Mouse (Mus musculus) kidney, embryonic 15.5 days (tissue): Measurements from ENCODE around the gene Cdc7. TPM values are rescaled to one million over a fixed set of nuclear protein-coding genes. Genes with fewer than 3 reads are reported as not detected.
A peak's percentile ranks its signal among the peaks of the same experiment; 100 is the strongest.
"Not testable (repeated sequence)": the region's sequence is repeated elsewhere in the genome, so short reads cannot be mapped to it uniquely, and the experiment has no call there.

Source experiments
- ATAC-seq: fragments of 200-750 bp; cut with Nextera tagmentation; replicated peaks from 2 replicates; pipeline ENCODE4 v1.8.0; 2017; ENCODE audit warnings: moderate TSS enrichment; ENCODE audit not compliant: low FRiP score
- H3K27ac ChIP-seq: fragments of 300-500 bp; sonication (generic); 2 replicates; pipeline ENCODE4 v1.5.1; 2015; ENCODE audit warnings: mild to moderate bottlenecking, inconsistent platforms
- H3K27me3 ChIP-seq: fragments of 300-500 bp; sonication (generic); 2 replicates; pipeline ENCODE4 v1.6.1; 2015; ENCODE audit warnings: inconsistent platforms
- H3K36me3 ChIP-seq: fragments of 300-500 bp; sonication (generic); 2 replicates; pipeline ENCODE4 v1.6.1; 2015; ENCODE audit warnings: inconsistent platforms
- H3K4me1 ChIP-seq: fragments of 300-500 bp; sonication (generic); 2 replicates; pipeline ENCODE4 v1.6.1; 2015; ENCODE audit warnings: inconsistent platforms
- H3K4me2 ChIP-seq: fragments of 300-500 bp; sonication (generic); 2 replicates; pipeline ENCODE4 v1.6.1; 2015; ENCODE audit warnings: moderate library complexity, mild to moderate bottlenecking, inconsistent platforms
- H3K4me3 ChIP-seq: fragments of 300-500 bp; sonication (generic); replicated peaks from 2 replicates; pipeline ENCODE4 v1.5.1; 2015; ENCODE audit warnings: mild to moderate bottlenecking, inconsistent platforms
- H3K9ac ChIP-seq: fragments of 300-500 bp; sonication (generic); 2 replicates; pipeline ENCODE4 v1.6.1; 2015; ENCODE audit warnings: mild to moderate bottlenecking, inconsistent platforms
- H3K9me3 ChIP-seq: fragments of 300-500 bp; sonication (generic); replicated peaks from 2 replicates; pipeline ENCODE4 v1.6.1; 2016; ENCODE audit warnings: inconsistent platforms
- WGBS: fragments of 180-500 bp; shearing (Covaris S2); methylation state at CpG from one replicate; pipeline ENCODE4 v1.1.7; 2015; ENCODE audit warnings: mixed read lengths; 5-methylcytosine and 5-hydroxymethylcytosine counted together
- polyA plus RNA-seq: library from polyadenylated mRNA; unstranded; fragments of >200 nt; fragmentation: Nextera tagmentation; extraction: Ambion mirVana; gene quantifications from 2 replicates; pipeline ENCODE4 v1.2.1, GENCODE M21; 2015

The Cdc7 gene
- polyA plus RNA-seq, 1 experiment from 2014 or later = 41.7 TPM

DNA sequence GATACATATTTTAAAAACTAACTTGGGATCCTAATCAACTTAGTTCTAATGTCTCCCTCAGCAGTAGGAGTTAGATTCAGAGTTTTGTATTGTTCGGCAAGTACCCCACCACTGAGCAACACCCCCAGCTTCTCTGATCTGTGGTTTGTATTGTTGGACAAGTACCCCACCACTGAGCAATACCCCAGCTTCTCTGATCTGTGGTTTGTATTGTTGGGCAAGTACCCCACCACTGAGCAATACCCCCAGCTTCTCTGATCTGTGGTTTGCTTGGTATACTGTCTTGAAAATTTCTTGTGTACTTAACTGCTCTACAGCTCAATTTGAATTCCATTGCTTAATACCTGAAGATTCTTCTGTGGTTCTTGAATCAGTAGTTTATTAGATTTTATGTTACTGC lies 3.5 kb downstream of the Cdc7 start:
- Histone ChIP-seq H3K4me2 (no peak overlapping the region), H3K9ac (no peak overlapping the region), H3K4me1 (peaks cover 12% of the 10 kb centered on the region), H3K27ac (no peak overlapping the region), H3K4me3 (no peak overlapping the region), H3K36me3 (peaks cover 48% of the 10 kb centered on the region), H3K9me3 (no peaks in the 10 kb centered on the region), H3K27me3 (no peaks in the 10 kb centered on the region)
- no peak for ATAC-seq
- 96% methylated on average over 1 of the region's 1 CpGs for WGBS

DNA sequence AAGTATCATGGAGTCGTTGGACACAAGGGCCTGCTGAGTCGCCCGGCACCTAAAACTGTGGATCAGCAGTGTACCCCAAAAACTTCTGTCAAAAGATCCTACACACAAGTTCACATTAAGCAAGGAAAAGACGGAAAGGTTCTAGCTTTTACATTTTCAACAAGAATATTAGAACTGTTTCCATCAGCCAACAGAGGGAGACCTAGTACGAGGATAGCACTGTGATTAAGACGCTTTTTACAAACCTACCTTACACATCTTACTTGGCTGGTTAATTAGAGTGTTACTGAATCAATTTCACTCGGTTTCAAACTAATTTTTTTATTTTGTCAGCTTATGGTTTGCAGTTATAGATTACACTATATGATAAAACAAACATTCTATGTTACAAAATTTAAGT lies 9.8 kb downstream of the Cdc7 start:
- H3K27me3 ChIP-seq = no peaks in the 10 kb centered on the region
- no peak for ATAC-seq
- no peak overlapping the region for H3K4me3 ChIP-seq
- H3K9ac ChIP-seq = no peak overlapping the region
- no peaks in the 10 kb centered on the region for H3K9me3 ChIP-seq
- no peaks in the 10 kb centered on the region for H3K4me1 ChIP-seq
- WGBS = 89% methylated on average over 7 of the region's 7 CpGs
- H3K36me3 ChIP-seq = peaks cover 91% of the 10 kb centered on the region
- H3K27ac ChIP-seq = no peak overlapping the region
- no peak overlapping the region for H3K4me2 ChIP-seq

- peaks cover 91% of the 10 kb centered on the region for H3K36me3 ChIP-seq
- 85% methylated on average over 7 of the region's 7 CpGs for WGBS
- no peak for ATAC-seq
- no peak overlapping the region for H3K9ac ChIP-seq
- no peaks in the 10 kb centered on the region for H3K9me3 ChIP-seq
- H3K4me3 ChIP-seq = no peak overlapping the region
- no peak overlapping the region for H3K4me2 ChIP-seq
- H3K27ac ChIP-seq = no peak overlapping the region
- H3K27me3 ChIP-seq = no peaks in the 10 kb centered on the region
- H3K4me1 ChIP-seq = no peaks in the 10 kb centered on the region
Measured at GRCm38 (mm10) chr5:106979156-106979555, 15.0 kb downstream of the Cdc7 start.

GRCm38 (mm10) chr5:106982298-106982952 lies 18.3 kb downstream of the Cdc7 start:
- H3K27ac ChIP-seq = no peak overlapping the region
- H3K36me3 ChIP-seq = peaks cover 76% of the 10 kb centered on the region
- 70% methylated on average over 7 of the region's 7 CpGs for WGBS
- no peak overlapping the region for H3K4me3 ChIP-seq
- H3K4me1 ChIP-seq = no peaks in the 10 kb centered on the region
- ATAC-seq = no peak
- H3K9ac ChIP-seq = no peak overlapping the region
- H3K4me2 ChIP-seq = no peak overlapping the region
- no peaks in the 10 kb centered on the region for H3K27me3 ChIP-seq
- H3K9me3 ChIP-seq = no peaks in the 10 kb centered on the region

DNA sequence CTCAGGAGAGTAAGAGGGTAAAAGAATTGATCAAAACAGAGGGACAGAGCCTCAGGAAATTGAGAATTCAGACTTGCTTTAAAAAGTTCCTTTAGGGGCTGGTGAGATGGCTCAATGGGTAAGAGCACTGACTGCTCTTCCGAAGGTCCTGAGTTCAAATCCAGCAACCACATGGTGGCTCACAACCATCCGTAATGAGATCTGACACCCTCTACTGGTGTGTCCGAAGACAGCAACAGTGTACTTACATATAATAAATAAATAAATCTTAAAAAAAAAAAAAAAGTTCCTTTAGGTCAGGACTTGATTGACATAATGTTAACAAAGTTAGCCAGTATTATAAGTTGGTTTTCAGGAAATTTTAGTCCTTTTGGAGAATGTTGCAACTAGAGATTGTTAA lies 20.8 kb downstream of the Cdc7 start:
- ATAC-seq = not testable (repeated sequence)
- 88% methylated on average over 3 of the region's 3 CpGs for WGBS

DNA sequence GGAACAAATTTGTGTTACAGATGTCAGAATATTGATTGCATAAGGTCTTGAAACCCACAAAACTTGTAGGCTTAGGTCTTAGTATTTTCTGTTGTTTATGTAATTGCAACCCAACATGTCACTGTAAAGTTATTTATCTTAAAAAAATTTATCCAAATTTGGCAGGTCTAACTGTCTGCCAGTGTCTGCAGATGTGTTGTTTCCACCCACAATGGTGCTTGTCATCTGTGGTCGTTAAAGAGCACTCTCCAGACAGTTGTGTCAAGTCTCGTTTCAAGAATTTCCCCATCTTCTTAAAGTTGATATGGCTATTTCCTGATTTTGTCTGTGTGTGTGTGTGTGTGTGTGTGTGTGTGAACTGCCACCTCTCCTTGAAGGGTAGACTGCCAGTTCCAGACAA lies 21.5 kb downstream of the Cdc7 start:
- no peaks in the 10 kb centered on the region for H3K27me3 ChIP-seq
- H3K27ac ChIP-seq = no peak overlapping the region
- no peak for ATAC-seq
- H3K9ac ChIP-seq = no peak overlapping the region
- peaks cover 48% of the 10 kb centered on the region for H3K36me3 ChIP-seq
- no peak overlapping the region for H3K4me3 ChIP-seq
- H3K9me3 ChIP-seq = no peaks in the 10 kb centered on the region
- WGBS = 54% methylated on average over 2 of the region's 2 CpGs
- no peak overlapping the region for H3K4me2 ChIP-seq
- peaks cover 15% of the 10 kb centered on the region for H3K4me1 ChIP-seq

More for the DNA sequence above, 20.8 kb downstream of the Cdc7 start:
- not testable (repeated sequence) for H3K4me3 ChIP-seq, H3K4me2 ChIP-seq, H3K27ac ChIP-seq, H3K9me3 ChIP-seq, H3K9ac ChIP-seq, H3K4me1 ChIP-seq, H3K27me3 ChIP-seq
- H3K36me3 ChIP-seq = peaks cover 53% of the 10 kb centered on the region

GRCm38 (mm10) chr5:106989181-106989580 lies 25.1 kb downstream of the Cdc7 start:
- WGBS = 24% methylated on average over 8 of the region's 8 CpGs
- no peaks in the 10 kb centered on the region for H3K9me3 ChIP-seq
- no peak overlapping the region for H3K4me3 ChIP-seq
- H3K36me3 ChIP-seq = peaks cover 17% of the 10 kb centered on the region; the same call in 1 of the 2 replicates
- H3K9ac ChIP-seq = no peak overlapping the region
- H3K27me3 ChIP-seq = no peaks in the 10 kb centered on the region
- peaks cover 25% of the 10 kb centered on the region for H3K4me1 ChIP-seq
- H3K27ac ChIP-seq = peak overlapping the region; percentile 76
- H3K4me2 ChIP-seq = no peak overlapping the region
- peak; percentile 65 for ATAC-seq

DNA sequence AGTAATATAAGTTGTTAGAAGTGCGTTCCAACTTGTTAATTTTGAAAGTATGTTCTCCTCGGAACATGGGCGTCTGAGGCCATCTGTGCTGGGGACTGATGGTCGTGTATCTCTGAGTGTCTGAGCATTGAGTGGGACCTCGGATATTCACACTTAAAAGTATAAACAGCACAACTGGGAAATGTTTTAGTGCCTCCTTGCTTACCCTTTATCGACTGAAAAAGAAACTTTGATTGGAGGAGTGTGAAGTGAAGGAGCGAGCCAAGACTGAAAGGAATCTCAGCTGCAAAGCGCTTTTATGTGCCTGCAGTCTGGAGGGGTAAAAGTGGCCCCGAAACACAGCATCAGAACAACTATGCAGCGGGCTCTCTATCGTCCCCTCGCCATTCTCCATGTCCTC lies 25.7 kb downstream of the Cdc7 start:
- no peaks in the 10 kb centered on the region for H3K9me3 ChIP-seq
- peaks cover 11% of the 10 kb centered on the region; the same call in 1 of the 2 replicates for H3K36me3 ChIP-seq
- H3K9ac ChIP-seq = no peak overlapping the region
- ATAC-seq = no peak
- peak overlapping the region; percentile 60 for H3K27ac ChIP-seq
- WGBS = 50% methylated on average over 12 of the region's 12 CpGs
- peaks cover 25% of the 10 kb centered on the region for H3K4me1 ChIP-seq
- H3K4me3 ChIP-seq = no peak overlapping the region
- H3K4me2 ChIP-seq = no peak overlapping the region
- H3K27me3 ChIP-seq = no peaks in the 10 kb centered on the region

DNA sequence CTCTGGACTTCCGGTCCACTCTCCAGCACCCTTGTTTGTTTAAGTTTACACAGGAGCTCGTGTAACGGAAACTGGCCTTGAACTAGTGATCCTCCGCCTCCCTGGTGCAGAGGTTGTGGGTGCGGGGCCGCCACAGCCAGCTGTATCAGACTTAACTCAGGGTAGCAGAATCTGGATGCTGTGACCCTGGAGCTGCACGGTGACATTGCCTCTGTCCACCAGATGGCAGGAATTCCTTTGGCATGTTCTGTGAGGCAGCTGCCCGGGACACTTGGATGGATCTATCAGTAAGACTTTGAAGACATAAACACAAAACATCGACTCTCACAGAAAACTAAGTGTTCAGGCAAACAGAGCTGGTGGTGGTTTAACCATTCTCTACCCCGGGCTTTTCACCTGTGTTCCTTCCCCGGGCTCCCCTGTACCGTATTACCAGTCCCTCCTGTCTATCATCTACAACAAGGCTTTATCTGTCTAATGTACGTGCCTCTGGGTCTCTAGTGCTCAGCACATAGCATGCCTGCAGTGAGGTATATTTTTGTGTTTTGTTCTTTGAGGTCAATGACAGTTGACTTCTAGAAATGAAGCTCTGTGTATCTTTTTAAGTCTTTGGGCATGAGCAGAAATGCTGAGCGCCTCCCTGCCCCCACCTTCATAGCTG lies 26.6 kb downstream of the Cdc7 start:
- Histone ChIP-seq H3K4me3 (no peak overlapping the region), H3K4me1 (peaks cover 27% of the 10 kb centered on the region), H3K27me3 (no peaks in the 10 kb centered on the region), H3K9ac (no peak overlapping the region), H3K36me3 (peaks cover 10% of the 10 kb centered on the region; the same call in 1 of the 2 replicates), H3K4me2 (peak overlapping the region; percentile 14), H3K9me3 (no peaks in the 10 kb centered on the region), H3K27ac (0 out of 2 replicates have a peak overlapping the region, but pooled peaks have one; percentile 60)
- ATAC-seq = peak; percentile 61
- 32% methylated on average over 14 of the region's 14 CpGs for WGBS

GRCm38 (mm10) chr5:106991300-106991929 lies 27.3 kb downstream of the Cdc7 start:
- no peak overlapping the region for H3K9ac ChIP-seq
- H3K9me3 ChIP-seq = no peaks in the 10 kb centered on the region
- H3K27me3 ChIP-seq = no peaks in the 10 kb centered on the region
- ATAC-seq = no peak
- no peak overlapping the region for H3K4me2 ChIP-seq
- 51% methylated on average over 8 of the region's 8 CpGs for whole genome bisulfite sequencing
- H3K36me3 ChIP-seq = 0 out of 2 replicates have a peak, but pooled peaks cover 6% of the 10 kb centered on the region
- H3K4me3 ChIP-seq = no peak overlapping the region
- H3K27ac ChIP-seq = no peak overlapping the region
- peaks cover 32% of the 10 kb centered on the region for H3K4me1 ChIP-seq

- no peak overlapping the region for H3K27ac ChIP-seq
- WGBS = 25% methylated on average over 3 of the region's 3 CpGs
- H3K36me3 ChIP-seq = no peaks in the 10 kb centered on the region
- no peak overlapping the region for H3K9ac ChIP-seq
- no peak for ATAC-seq
- peaks cover 30% of the 10 kb centered on the region for H3K4me1 ChIP-seq
- H3K27me3 ChIP-seq = no peaks in the 10 kb centered on the region
- no peak overlapping the region for H3K4me2 ChIP-seq
- no peaks in the 10 kb centered on the region for H3K9me3 ChIP-seq
- no peak overlapping the region for H3K4me3 ChIP-seq
Measured at GRCm38 (mm10) chr5:106994716-106995115, 30.6 kb downstream of the Cdc7 start.

DNA sequence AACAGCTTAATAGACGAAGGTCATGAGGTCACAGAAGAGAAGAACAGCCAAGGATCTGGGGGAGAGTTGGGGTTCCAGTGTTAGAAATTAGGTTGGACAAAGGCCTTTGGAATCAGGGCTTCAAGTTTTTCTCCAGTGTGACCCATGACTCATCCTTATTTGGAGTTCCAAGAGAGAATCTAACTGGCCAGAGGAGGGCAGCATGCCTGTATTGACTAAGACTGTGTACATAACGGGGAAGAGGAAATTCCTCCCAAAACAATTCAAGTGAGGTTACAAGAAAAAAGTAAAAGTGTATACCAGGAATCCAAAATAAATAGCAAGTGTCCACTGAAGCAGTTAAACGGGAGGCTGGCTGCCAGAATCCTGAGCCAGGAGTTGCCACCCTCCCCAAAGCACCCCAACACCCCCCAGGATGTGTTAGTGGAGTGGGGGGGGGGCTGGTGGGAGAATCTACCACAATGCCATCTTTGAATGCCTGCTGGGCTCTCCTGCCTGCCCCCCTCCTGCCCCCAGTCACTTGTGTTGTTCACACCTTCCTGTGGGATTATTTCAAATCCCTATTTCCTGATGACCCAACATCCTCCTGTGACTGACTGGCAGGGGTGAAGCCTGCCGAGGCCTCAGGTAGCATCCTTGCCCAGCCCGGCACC lies 31.9 kb downstream of the Cdc7 start:
- Histone ChIP-seq H3K27me3 (no peaks in the 10 kb centered on the region), H3K4me1 (peaks cover 18% of the 10 kb centered on the region), H3K4me2 (no peak overlapping the region), H3K9me3 (no peaks in the 10 kb centered on the region), H3K9ac (no peak overlapping the region), H3K27ac (0 out of 2 replicates have a peak overlapping the region, but pooled peaks have one; percentile 19), H3K36me3 (no peaks in the 10 kb centered on the region), H3K4me3 (no peak overlapping the region)
- 41% methylated on average over 5 of the region's 5 CpGs for WGBS
- peak; percentile 81 for ATAC-seq
